Comparison of ENCODE assay signal across 8 mouse cellular contexts in genomic region chr11:87109519-87110171, GRCm38 (mm10). TPM values are rescaled to one million over a fixed set of nuclear protein-coding genes. Genes with fewer than 3 reads are reported as not detected.
DNase-seq lines count a peak whose midpoint lies in the region; ATAC-seq lines count a peak whose summit lies in the region.

No protein-coding gene starts in this region.

- H3K9ac ChIP-seq in kidney, embryonic 14.5 days (ENCODE audit: low read depth, low read length) = peak overlapping the region; percentile 94
- H3K9ac ChIP-seq in intestine, embryonic 16.5 days (ENCODE audit: low read depth, low read length) = peak overlapping the region; percentile 78

- peak overlapping the region; percentile 99 for H3K27ac ChIP-seq in kidney, embryonic 14.5 days (ENCODE audit: low read depth, low read length)
- H3K27ac ChIP-seq in intestine, embryonic 16.5 days (ENCODE audit: low read length) = peak overlapping the region; percentile 75

- H3K27me3 ChIP-seq in kidney, embryonic 14.5 days (ENCODE audit: control insufficient read depth, insufficient read depth, low read length) = no peaks in the 10 kb centered on the region
- H3K27me3 ChIP-seq in erythroblast, embryonic 14.5 days (ENCODE audit: control insufficient read depth) = no peaks in the 10 kb centered on the region
- H3K27me3 ChIP-seq in intestine, embryonic 16.5 days (replicated peaks; ENCODE audit: control insufficient read depth, insufficient read depth, low read length) = no peaks in the 10 kb centered on the region

- H3K4me3 ChIP-seq in kidney, embryonic 14.5 days (ENCODE audit: low read length) = peak overlapping the region; percentile 87
- peak overlapping the region; percentile 90 for H3K4me3 ChIP-seq in erythroblast, embryonic 14.5 days (replicated peaks)
- peak overlapping the region; percentile 62 for H3K4me3 ChIP-seq in intestine, embryonic 16.5 days (ENCODE audit: low read length)

- no peaks in the 10 kb centered on the region for H3K9me3 ChIP-seq in kidney, embryonic 14.5 days (ENCODE audit: control insufficient read depth, low read length)
- no peaks in the 10 kb centered on the region for H3K9me3 ChIP-seq in erythroblast, embryonic 14.5 days (ENCODE audit: control insufficient read depth, low read length)
- no peaks in the 10 kb centered on the region for H3K9me3 ChIP-seq in intestine, embryonic 16.5 days (ENCODE audit: control insufficient read depth, low read length)

- no peak; the same call in none of the 2 replicates for ATAC-seq in kidney, embryonic 14.5 days (ENCODE audit: low FRiP score, low TSS enrichment)
- ATAC-seq in intestine, embryonic 16.5 days = no peak

- peaks cover 38% of the 10 kb centered on the region for H3K36me3 ChIP-seq in kidney, embryonic 14.5 days (ENCODE audit: control insufficient read depth, insufficient read depth, low read length)
- H3K36me3 ChIP-seq in erythroblast, embryonic 14.5 days (ENCODE audit: control insufficient read depth) = peaks cover 75% of the 10 kb centered on the region
- H3K36me3 ChIP-seq in intestine, embryonic 16.5 days (ENCODE audit: control insufficient read depth, insufficient read depth, low read length) = no peaks in the 10 kb centered on the region

- H3K4me1 ChIP-seq in kidney, embryonic 14.5 days (ENCODE audit: control insufficient read depth, insufficient read depth, low read length) = peaks cover 11% of the 10 kb centered on the region; the same call in 1 of the 2 replicates
- peaks cover 32% of the 10 kb centered on the region for H3K4me1 ChIP-seq in erythroblast, embryonic 14.5 days (ENCODE audit: control insufficient read depth)
- H3K4me1 ChIP-seq in intestine, embryonic 16.5 days (ENCODE audit: control insufficient read depth, insufficient read depth, low read length) = peaks cover 9% of the 10 kb centered on the region

- DNase-seq in kidney, adult 11 months = no peak
- DNase-seq in adipocyte (ENCODE audit: low spot score) = peak; percentile 36
- DNase-seq in lung, postnatal 14 days = peak; percentile 6
- peak; percentile 51 to 64 for DNase-seq in spleen, postnatal 10 days (ENCODE audit: low spot score in 2 of 2)
- no peak for DNase-seq in frontal cortex, postnatal 36 days (ENCODE audit: low spot score in 2 of 2)

- under 1% methylated on average over 42 of the region's 42 CpGs for WGBS in kidney, embryonic 14.5 days
- WGBS in intestine, embryonic 16.5 days = under 1% methylated on average over 42 of the region's 42 CpGs

- H3K4me2 ChIP-seq in kidney, embryonic 14.5 days (replicated peaks; ENCODE audit: low read depth, low read length) = peak overlapping the region; percentile 60
- H3K4me2 ChIP-seq in intestine, embryonic 16.5 days (ENCODE audit: low read depth, low read length) = peak overlapping the region; percentile 71

RNA-seq across cellular contexts. Expression of gene Ska2, which starts 0.6 kb away (rescaled TPM):
- polyA plus RNA-seq in kidney, embryonic 14.5 days (2014; fragmentation: Nextera tagmentation; extraction: Ambion mirVana) = 64.1 and 70.5 TPM in 2 replicates
- 0.12 and 0.37 TPM in 2 replicates for polyA plus RNA-seq in erythroblast, embryonic 14.5 days (2012)
- 30.6 and 37.7 TPM in 2 replicates for polyA plus RNA-seq in intestine, embryonic 16.5 days (2015; fragmentation: Nextera tagmentation; extraction: Ambion mirVana)

RNA-seq across cellular contexts. Expression of gene Prr11, which starts 1.1 kb away (rescaled TPM):
- 9.2 and 20.5 TPM in 2 replicates for polyA plus RNA-seq in kidney, embryonic 14.5 days (2014; fragmentation: Nextera tagmentation; extraction: Ambion mirVana)
- 0.30 and 0.44 TPM in 2 replicates for polyA plus RNA-seq in erythroblast, embryonic 14.5 days (2012)
- 6.5 TPM in 2 replicates for polyA plus RNA-seq in intestine, embryonic 16.5 days (2015; fragmentation: Nextera tagmentation; extraction: Ambion mirVana)

RNA-seq across cellular contexts. Expression of gene Trim37, which starts 17.2 kb away (rescaled TPM):
- polyA plus RNA-seq in kidney, embryonic 14.5 days (2014; fragmentation: Nextera tagmentation; extraction: Ambion mirVana) = 20.6 and 41.4 TPM in 2 replicates
- polyA plus RNA-seq in erythroblast, embryonic 14.5 days (2012) = 0.86 and 1.2 TPM in 2 replicates
- 16.2 and 19.1 TPM in 2 replicates for polyA plus RNA-seq in intestine, embryonic 16.5 days (2015; fragmentation: Nextera tagmentation; extraction: Ambion mirVana)

RNA-seq across cellular contexts. Expression of gene Smg8, which starts 23.1 kb away (rescaled TPM):
- 17.3 and 24.7 TPM in 2 replicates for polyA plus RNA-seq in kidney, embryonic 14.5 days (2014; fragmentation: Nextera tagmentation; extraction: Ambion mirVana)
- 0.18 and 0.20 TPM in 2 replicates for polyA plus RNA-seq in erythroblast, embryonic 14.5 days (2012)
- 14.3 and 15.3 TPM in 2 replicates for polyA plus RNA-seq in intestine, embryonic 16.5 days (2015; fragmentation: Nextera tagmentation; extraction: Ambion mirVana)

RNA-seq across cellular contexts. Expression of gene Gdpd1, which starts 35.8 kb away (rescaled TPM):
- polyA plus RNA-seq in kidney, embryonic 14.5 days (2014; fragmentation: Nextera tagmentation; extraction: Ambion mirVana) = 23.1 and 27.8 TPM in 2 replicates
- 0.08 and 0.19 TPM in 2 replicates for polyA plus RNA-seq in erythroblast, embryonic 14.5 days (2012)
- 24.5 and 24.7 TPM in 2 replicates for polyA plus RNA-seq in intestine, embryonic 16.5 days (2015; fragmentation: Nextera tagmentation; extraction: Ambion mirVana)

Comparison
In these comparisons a context has a peak if more than half of its experiments do, and no peak if none do; other contexts are left out.
1. DNase-seq: peak in adipocyte (single experiment), lung, postnatal 14 days (single experiment) and spleen, postnatal 10 days (2 of 2); none in kidney, adult 11 months (single experiment) and frontal cortex, postnatal 36 days (0 of 2).
2. RNA of gene Ska2, which starts 0.6 kb away (polyA plus RNA-seq): 64.1 to 70.5 TPM in kidney, embryonic 14.5 days and 30.6 to 37.7 TPM in intestine, embryonic 16.5 days; 0.12 to 0.37 TPM in erythroblast, embryonic 14.5 days; every median in the first group is over 10 times any median in the second.
3. Peak in every context shown above with its lines, with median percentiles within 50 percentile points of each other: H3K4me3 ChIP-seq.